Mouse (Mus musculus): Measurements from ENCODE around the gene Tmprss15.

Tmprss15 gene

GRCm38 (mm10) chr16:79090997-79091396 lies at the start of gene Tmprss15:
Tmprss15 (minus strand) TSS chr16:79091097.
- DNase-seq (ENCODE audit: low spot score): no peak

GRCm38 (mm10) chr16:79114879-79115278 lies 24.0 kb upstream of the Tmprss15 start:
- no peak for DNase-seq (ENCODE audit: low spot score)

GRCm38 (mm10) chr16:79109516-79109915 lies 18.6 kb upstream of the Tmprss15 start:
- no peak for DNase-seq (ENCODE audit: low spot score)

GRCm38 (mm10) chr16:79108969-79109368 lies 18.1 kb upstream of the Tmprss15 start:
- no peak for DNase-seq (ENCODE audit: low spot score)

GRCm38 (mm10) chr16:79100325-79100724 lies 9.4 kb upstream of the Tmprss15 start:
- no peak for DNase-seq (ENCODE audit: low spot score)

GRCm38 (mm10) chr16:79098321-79098720 lies 7.4 kb upstream of the Tmprss15 start:
- DNase-seq (ENCODE audit: low spot score): no peak

- no peak for DNase-seq (ENCODE audit: low spot score)
Measured at GRCm38 (mm10) chr16:79086550-79086949, 4.3 kb downstream of the Tmprss15 start.

- no peak for DNase-seq (ENCODE audit: low spot score)
Measured at GRCm38 (mm10) chr16:79063848-79064247, 27.0 kb downstream of the Tmprss15 start.

- DNase-seq (ENCODE audit: low spot score): no peak
Measured at GRCm38 (mm10) chr16:79058775-79059558, 31.9 kb downstream of the Tmprss15 start.

- DNase-seq (ENCODE audit: low spot score): no peak
Measured at GRCm38 (mm10) chr16:79032593-79032992, 58.3 kb downstream of the Tmprss15 start.

- no peak for DNase-seq (ENCODE audit: low spot score)
Measured at GRCm38 (mm10) chr16:79002812-79003211, 88.1 kb downstream of the Tmprss15 start.

- no peak for DNase-seq (ENCODE audit: low spot score)
Measured at GRCm38 (mm10) chr16:79001679-79002078, 89.2 kb downstream of the Tmprss15 start.

- DNase-seq (ENCODE audit: low spot score): no peak
Measured at GRCm38 (mm10) chr16:78976384-78976783, 114.5 kb downstream of the Tmprss15 start.

- no peak for DNase-seq (ENCODE audit: low spot score)
Measured at GRCm38 (mm10) chr16:78974099-78974498, 116.8 kb downstream of the Tmprss15 start.

- no peak for DNase-seq (ENCODE audit: low spot score)
Measured at GRCm38 (mm10) chr16:78969091-78969731, 121.7 kb downstream of the Tmprss15 start.

- no peak for DNase-seq (ENCODE audit: low spot score)
Measured at GRCm38 (mm10) chr16:78957434-78957833, 133.5 kb downstream of the Tmprss15 start.

GRCm38 (mm10) chr16:78950359-78950758 lies 140.5 kb downstream of the Tmprss15 start:
- no peak for DNase-seq (ENCODE audit: low spot score)

- no peak for DNase-seq (ENCODE audit: low spot score)
Measured at GRCm38 (mm10) chr16:78937755-78938154, 153.1 kb downstream of the Tmprss15 start.

- DNase-seq (ENCODE audit: low spot score): no peak
Measured at GRCm38 (mm10) chr16:78934298-78934697, 156.6 kb downstream of the Tmprss15 start.

GRCm38 (mm10) chr16:78931287-78932025 lies 159.4 kb downstream of the Tmprss15 start:
- no peak for DNase-seq (ENCODE audit: low spot score)

GRCm38 (mm10) chr16:78930382-78931286 lies 160.3 kb downstream of the Tmprss15 start, which contains the start of gene Chodl:
Chodl (plus strand) TSS chr16:78930948.
- no peak for DNase-seq (ENCODE audit: low spot score)

GRCm38 (mm10) chr16:78922644-78923043 lies 168.3 kb downstream of the Tmprss15 start:
- no peak for DNase-seq (ENCODE audit: low spot score)
